Mouse (Mus musculus) brain, embryonic 18.5 days (tissue): ENCODE results near the gene Olfr147.
"Not testable (repeated sequence)": the region's sequence is repeated elsewhere in the genome, so short reads cannot be mapped to it uniquely, and the experiment has no call there.

Source experiments
- DNase-seq: peaks from one replicate; pipeline ENCODE4 v3.0.0-alpha.2; 2012; ENCODE audit warnings: low read depth, low spot score

Gene Olfr147

DNA sequence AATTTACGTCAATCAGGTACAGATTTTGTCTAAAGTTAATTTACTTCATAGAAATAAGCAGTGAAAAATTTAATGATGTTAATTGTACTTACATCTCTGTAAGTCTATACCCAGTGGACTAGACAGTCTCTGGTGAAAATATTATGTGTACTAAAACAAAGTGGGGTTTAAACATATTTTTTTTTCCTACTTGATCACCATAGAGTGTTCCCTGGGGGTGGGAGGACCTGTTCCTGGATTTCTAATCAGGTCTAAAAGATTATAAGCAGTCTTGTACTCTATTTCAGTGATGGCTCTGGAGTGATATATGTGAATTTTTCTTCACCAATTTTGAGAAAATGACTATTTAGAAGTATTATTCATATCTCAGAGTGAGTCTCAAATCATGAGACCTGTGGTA is at the start of gene Olfr147:
Olfr147 (plus strand) TSS at position 301 of the 400 bp plus-strand sequence.
- DNase-seq: no peak

- DNase-seq: no peak
These were observed 34.9 kb upstream of the Olfr147 start, which contains the start of gene Olfr250 for GRCm38 (mm10) chr9:38366596-38366995. Olfr250 (plus strand) TSS chr9:38366896.

- DNase-seq: no peak
These were observed 24.7 kb upstream of the Olfr147 start, which contains the start of gene Olfr251 for GRCm38 (mm10) chr9:38376786-38377185. Olfr251 (plus strand) TSS chr9:38377086.

DNA sequence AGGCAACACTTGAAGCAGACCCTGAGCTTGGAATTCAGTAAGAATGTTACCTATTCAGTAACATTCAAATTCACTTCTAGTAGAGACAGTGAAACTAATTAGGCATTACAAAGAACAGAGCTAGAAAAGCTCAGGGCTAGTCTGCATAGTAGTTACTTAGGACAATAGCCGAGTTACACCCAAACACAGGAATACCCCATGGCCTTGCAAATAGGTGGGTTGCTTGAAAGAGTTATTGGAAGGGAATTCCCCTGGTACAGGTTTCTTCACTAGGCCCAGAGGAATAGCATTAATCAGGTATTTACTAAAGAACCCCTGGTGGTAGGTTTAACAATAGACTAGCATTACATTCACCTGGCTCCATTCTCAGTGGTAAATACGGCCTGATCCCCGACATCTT is 6.0 kb downstream of the Olfr147 start:
- not testable (repeated sequence) for DNase-seq

- DNase-seq: not testable (repeated sequence)
These were observed 12.0 kb downstream of the Olfr147 start for GRCm38 (mm10) chr9:38413502-38413901.

GRCm38 (mm10) chr9:38423801-38424200 is 22.3 kb downstream of the Olfr147 start:
- DNase-seq: no peak

GRCm38 (mm10) chr9:38427026-38427425 is 25.5 kb downstream of the Olfr147 start:
- no peak for DNase-seq

DNA sequence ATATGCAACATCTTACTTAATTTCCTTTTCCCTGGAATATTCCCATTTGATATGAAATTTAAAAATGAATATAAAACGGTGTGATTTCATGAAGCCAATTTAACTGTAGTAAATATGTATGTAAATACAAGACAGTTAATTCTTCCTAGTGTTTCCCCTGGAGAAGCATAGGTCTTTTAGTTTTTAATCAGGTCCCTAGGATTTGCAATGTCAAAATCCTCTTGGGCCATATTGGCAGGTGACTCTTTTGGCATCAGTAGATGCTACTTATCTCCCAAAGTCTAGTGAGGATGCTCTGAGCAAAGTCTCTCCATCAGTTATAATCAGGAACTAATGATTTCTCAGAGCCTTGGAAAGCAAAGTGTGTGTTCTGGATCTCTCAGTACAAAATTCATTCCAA is 27.7 kb downstream of the Olfr147 start, which contains the start of gene Olfr901:
Olfr901 (plus strand) TSS at position 301 of the 400 bp plus-strand sequence.
- no peak for DNase-seq

GRCm38 (mm10) chr9:38447352-38447751 is 45.9 kb downstream of the Olfr147 start, which contains the start of gene Olfr902:
Olfr902 (plus strand) TSS chr9:38447652.
- DNase-seq: no peak
